Mouse (Mus musculus) lung, postnatal 0 days (tissue): ENCODE measurements at regions not wholly inside any gene's neighbourhood (a gene's known extent, or its start where the extent isn't known, plus 50 kb on each side); places are given as distances from the start of the nearest gene placed in this dataset.

ENCODE experiments used
- CTCF ChIP-seq: IDR thresholded peaks from 2 replicates; pipeline ENCODE4 v1.5.1; 2016; ENCODE audit warnings: antibody characterized with exemption, mild to moderate bottlenecking
- EP300 ChIP-seq: IDR thresholded peaks from 2 replicates; pipeline ENCODE4 v1.6.1; 2016; ENCODE audit warnings: antibody characterized with exemption, mild to moderate bottlenecking, control low read depth

DNA sequence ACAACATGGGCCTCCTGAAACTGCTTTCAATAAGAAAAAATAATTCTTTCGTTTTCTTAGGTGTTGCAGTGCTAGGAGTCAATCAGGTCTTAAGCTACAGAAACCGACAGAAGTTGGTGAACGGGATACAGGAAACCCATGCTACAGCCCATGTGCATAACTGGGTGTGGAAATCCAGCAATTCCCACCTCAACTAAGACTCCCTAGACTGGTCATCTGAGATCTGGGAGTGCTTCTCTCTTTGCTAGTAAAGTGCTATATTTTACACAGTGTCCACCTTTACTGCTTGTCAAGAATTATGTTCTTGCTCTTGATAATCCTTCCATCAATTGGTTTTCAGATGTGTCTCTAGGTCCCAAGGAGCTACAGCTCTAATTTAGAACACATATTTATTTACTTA lies 166.4 kb upstream of the Zc3h12c start:
- TF ChIP-seq CTCF = no peak
- no peak for TF ChIP-seq EP300
